Mouse (Mus musculus) heart, postnatal 4 days (tissue): ENCODE measurements around the gene Phgr1. TPM values are rescaled to one million over a fixed set of nuclear protein-coding genes. Genes with fewer than 3 reads are reported as not detected.

Experiments used
- DNase-seq: peaks from one replicate; pipeline ENCODE4 v3.0.0; 2021
- total RNA-seq, 2 experiments: library from RNA; stranded (reverse); gene quantifications; 2 replicates each; pipeline ENCODE4 v1.2.3; 2021

The Phgr1 gene
- total RNA-seq, 2 experiments from 2014 or later: not detected

DNA sequence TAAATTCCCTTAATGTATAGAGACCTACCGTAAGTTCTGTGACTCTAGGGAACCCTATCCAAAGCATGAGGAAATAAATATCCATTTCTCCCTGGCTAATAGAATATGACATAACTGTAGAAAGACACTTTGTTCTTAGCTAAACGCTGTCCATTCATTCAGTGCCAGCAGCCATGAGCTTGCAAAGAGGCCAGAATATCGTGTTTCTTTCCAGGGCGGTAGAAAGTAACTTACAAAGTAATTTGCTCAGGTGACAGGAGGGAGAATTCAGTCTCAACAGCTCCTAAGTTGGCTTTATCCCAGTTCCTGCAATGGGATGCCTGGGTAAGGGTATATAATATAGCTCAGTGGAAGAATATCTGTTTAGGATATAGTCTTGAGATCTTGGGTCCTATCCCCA lies 51.8 kb downstream of the Phgr1 start:
- DNase-seq: no peak

Other genes starting within 250 kb of the Phgr1 start
- gene Bmf, start 223.1 kb upstream of the Phgr1 start, total RNA-seq: 1 to 10 TPM; 4.2 to 7.6 TPM
- 10 to 100 TPM; 39.5 to 50.3 TPM for gene Bub1b, start 174.6 kb upstream of the Phgr1 start, total RNA-seq
- gene Pak6, start 109.5 kb upstream of the Phgr1 start, total RNA-seq: 10 to 100 TPM; 14.0 to 14.2 TPM
- 1 to 10 TPM; 1.3 to 1.4 TPM for gene Ankrd63, start 68.8 kb upstream of the Phgr1 start, total RNA-seq
- 1 to 10 TPM; 1.3 to 1.7 TPM for gene Plcb2, start 44.3 kb upstream of the Phgr1 start, total RNA-seq
- 10 to 100 TPM; 33.9 to 34.9 TPM for gene Inafm2, start 27.0 kb upstream of the Phgr1 start, total RNA-seq
- 1 to 10 TPM; 6.6 to 7.4 TPM for gene Ccdc9b, start 10.1 kb upstream of the Phgr1 start, total RNA-seq
- under 1 TPM; 0.07 to 0.10 TPM for gene Disp2, start 7.0 kb downstream of the Phgr1 start, total RNA-seq
- gene Knstrn, start 41.2 kb downstream of the Phgr1 start, total RNA-seq: 10 to 100 TPM; 53.5 to 65.0 TPM
- 10 to 100 TPM; 92.0 to 92.6 TPM for gene Ivd, start 89.2 kb downstream of the Phgr1 start, total RNA-seq
- gene Bahd1, start 127.6 kb downstream of the Phgr1 start, total RNA-seq: 10 to 100 TPM in 1 of 2 experiments, 1 to 10 TPM in 1; 9.6 to 10.3 TPM
- gene Chst14, start 153.7 kb downstream of the Phgr1 start, total RNA-seq: 10 to 100 TPM; 15.0 to 15.4 TPM